Mouse (Mus musculus): ENCODE measurements around the gene Rnd2.

DNA sequence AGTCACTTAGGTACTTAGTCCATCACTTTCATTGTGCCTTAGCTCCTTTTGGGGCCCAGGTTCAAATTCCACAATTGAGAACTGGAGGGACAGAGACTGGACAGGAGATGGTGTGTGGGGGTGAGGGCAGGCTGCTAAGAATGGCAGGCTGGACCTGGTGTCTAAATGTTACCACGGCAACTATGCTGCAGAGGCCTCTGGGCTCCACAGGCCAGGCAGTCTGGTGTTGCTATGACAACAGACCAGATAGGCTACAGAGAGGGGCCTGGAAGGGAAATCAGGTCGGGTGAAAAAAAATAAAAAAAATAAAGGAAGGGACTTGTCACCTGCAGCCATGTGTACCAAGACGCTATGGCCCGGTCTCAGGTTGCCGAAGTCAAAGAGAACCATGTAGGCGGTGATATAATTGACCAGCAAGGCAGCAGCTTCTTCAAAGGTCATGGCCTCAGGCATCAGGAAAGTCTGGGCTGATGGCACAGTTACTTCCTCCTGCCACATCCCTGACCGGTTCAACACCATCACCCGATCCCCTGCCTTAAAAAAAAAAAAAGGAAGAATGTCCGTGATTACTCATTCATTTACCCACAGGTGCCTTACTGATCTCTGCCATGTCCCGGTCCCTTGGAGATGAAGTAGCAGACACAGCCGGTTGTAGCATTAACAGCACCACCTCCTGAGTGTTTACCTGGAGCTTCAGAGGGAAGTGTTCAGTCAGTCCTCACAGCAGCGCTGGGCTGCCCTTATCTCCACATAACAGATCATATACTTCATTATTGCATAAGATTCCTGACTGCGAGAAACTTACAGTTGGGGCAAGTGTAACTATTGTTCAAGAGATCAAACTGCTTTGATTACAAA lies 2.0 kb upstream of the Rnd2 start:
- TF ChIP-seq CTCF (IDR thresholded peaks at IDR 0.05) (no peak), EP300 (IDR thresholded peaks at IDR 0.05) (no peak)

Data from lung, postnatal 0 days (tissue).